Mouse (Mus musculus): ENCODE measurements around the gene Gm13696.
"Not testable (repeated sequence)": the region's sequence is repeated elsewhere in the genome, so short reads cannot be mapped to it uniquely, and the experiment has no call there.

DNA sequence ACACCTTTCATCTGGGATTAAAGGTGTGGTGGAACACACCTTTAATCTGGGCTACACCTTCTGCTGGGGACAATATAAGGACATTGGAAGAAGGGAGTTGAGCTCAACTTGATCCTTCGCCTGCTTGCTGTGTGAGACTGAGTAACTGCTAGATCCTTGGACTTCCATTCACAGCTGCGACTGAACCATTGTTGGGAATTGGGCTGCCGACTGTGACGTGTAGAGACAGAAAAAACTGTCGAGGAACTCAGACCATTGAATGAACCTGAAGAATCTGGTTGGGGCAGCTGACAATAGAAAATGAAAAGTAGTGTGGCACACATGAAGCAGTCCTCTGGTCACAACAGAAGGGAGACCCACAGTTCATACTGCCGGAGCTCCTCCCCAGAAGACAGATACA lies 17.3 kb downstream of the Gm13696 start, which contains the start of gene Gm13691:
- not testable (repeated sequence) for TF ChIP-seq CTCF (IDR thresholded peaks at IDR 0.05; ENCODE audit: low read depth); EP300 (optimal IDR thresholded peaks at IDR 0.05)
